Mouse (Mus musculus) midbrain, embryonic 15.5 days (tissue): ENCODE data around the gene Rabgef1. TPM values are rescaled to one million over a fixed set of nuclear protein-coding genes. Genes with fewer than 3 reads are reported as not detected.

ENCODE experiments used
- ATAC-seq: fragments of 200-750 bp; cut with Nextera tagmentation; replicated peaks from 2 replicates; pipeline ENCODE4 v1.8.0; 2017; ENCODE audit warnings: moderate TSS enrichment
- H3K27ac ChIP-seq: fragments of 300-500 bp; sonication (generic); 2 replicates; pipeline ENCODE4 v1.5.1; 2015; ENCODE audit warnings: mild to moderate bottlenecking, inconsistent platforms
- H3K27me3 ChIP-seq: fragments of 300-500 bp; sonication (generic); replicated peaks from 2 replicates; pipeline ENCODE4 v1.6.1; 2015; ENCODE audit warnings: inconsistent platforms
- H3K36me3 ChIP-seq: fragments of 300-500 bp; sonication (generic); replicated peaks from 2 replicates; pipeline ENCODE4 v1.6.1; 2015; ENCODE audit warnings: inconsistent platforms
- H3K4me1 ChIP-seq: fragments of 300-500 bp; sonication (generic); 2 replicates; pipeline ENCODE4 v1.6.1; 2015; ENCODE audit warnings: inconsistent platforms
- H3K4me2 ChIP-seq: fragments of 300-500 bp; sonication (generic); 2 replicates; pipeline ENCODE4 v1.6.1; 2015; ENCODE audit warnings: inconsistent platforms, mild to moderate bottlenecking, moderate library complexity
- H3K4me3 ChIP-seq: fragments of 300-500 bp; sonication (generic); 2 replicates; pipeline ENCODE4 v1.5.1; 2015; ENCODE audit warnings: mild to moderate bottlenecking, inconsistent platforms
- H3K9ac ChIP-seq: fragments of 300-500 bp; sonication (generic); 2 replicates; pipeline ENCODE4 v1.6.1; 2015; ENCODE audit warnings: mild to moderate bottlenecking, inconsistent platforms
- H3K9me3 ChIP-seq: fragments of 300-500 bp; sonication (generic); 2 replicates; pipeline ENCODE4 v1.6.1; 2016; ENCODE audit warnings: inconsistent platforms
- WGBS: fragments of 180-500 bp; shearing (Covaris S2); methylation state at CpG from one replicate; pipeline ENCODE4 v1.1.7; 2015; ENCODE audit warnings: mixed read lengths; 5-methylcytosine and 5-hydroxymethylcytosine counted together
- polyA plus RNA-seq: library from polyadenylated mRNA; unstranded; fragments of >200 nt; fragmentation: Nextera tagmentation; extraction: Ambion mirVana; gene quantifications from 2 replicates; pipeline ENCODE4 v1.2.1, GENCODE M21; 2015

Gene Rabgef1
- polyA plus RNA-seq, 1 experiment from 2014 or later: 46.4 TPM

DNA sequence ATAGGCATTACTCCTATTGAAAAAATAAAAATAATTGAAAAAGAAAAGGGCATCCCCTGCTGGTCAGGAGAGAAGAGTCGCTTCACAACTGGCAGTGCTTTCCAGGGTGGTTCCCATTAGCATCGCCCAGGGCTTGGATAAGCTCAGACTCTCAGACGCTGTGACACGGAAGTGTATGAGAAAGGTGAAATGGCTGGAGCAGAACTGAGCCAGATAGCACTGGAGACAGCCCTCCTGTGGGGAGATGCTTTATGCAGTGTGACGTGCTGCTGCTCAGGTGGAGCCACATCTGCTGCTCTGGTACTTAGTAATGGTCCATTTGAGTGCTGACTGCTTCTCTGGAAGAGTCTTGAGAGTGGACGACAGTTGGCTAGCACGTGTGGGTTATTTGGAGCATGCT is 8.8 kb downstream of the Rabgef1 start:
- H3K4me3 ChIP-seq: no peak overlapping the region
- 70% methylated on average over 7 of the region's 7 CpGs for WGBS
- H3K36me3 ChIP-seq: no peaks in the 10 kb centered on the region
- H3K27ac ChIP-seq: no peak overlapping the region
- ATAC-seq: no peak
- no peak overlapping the region for H3K9ac ChIP-seq
- H3K27me3 ChIP-seq: no peaks in the 10 kb centered on the region
- no peaks in the 10 kb centered on the region for H3K4me1 ChIP-seq
- no peak overlapping the region for H3K4me2 ChIP-seq
- H3K9me3 ChIP-seq: no peaks in the 10 kb centered on the region

DNA sequence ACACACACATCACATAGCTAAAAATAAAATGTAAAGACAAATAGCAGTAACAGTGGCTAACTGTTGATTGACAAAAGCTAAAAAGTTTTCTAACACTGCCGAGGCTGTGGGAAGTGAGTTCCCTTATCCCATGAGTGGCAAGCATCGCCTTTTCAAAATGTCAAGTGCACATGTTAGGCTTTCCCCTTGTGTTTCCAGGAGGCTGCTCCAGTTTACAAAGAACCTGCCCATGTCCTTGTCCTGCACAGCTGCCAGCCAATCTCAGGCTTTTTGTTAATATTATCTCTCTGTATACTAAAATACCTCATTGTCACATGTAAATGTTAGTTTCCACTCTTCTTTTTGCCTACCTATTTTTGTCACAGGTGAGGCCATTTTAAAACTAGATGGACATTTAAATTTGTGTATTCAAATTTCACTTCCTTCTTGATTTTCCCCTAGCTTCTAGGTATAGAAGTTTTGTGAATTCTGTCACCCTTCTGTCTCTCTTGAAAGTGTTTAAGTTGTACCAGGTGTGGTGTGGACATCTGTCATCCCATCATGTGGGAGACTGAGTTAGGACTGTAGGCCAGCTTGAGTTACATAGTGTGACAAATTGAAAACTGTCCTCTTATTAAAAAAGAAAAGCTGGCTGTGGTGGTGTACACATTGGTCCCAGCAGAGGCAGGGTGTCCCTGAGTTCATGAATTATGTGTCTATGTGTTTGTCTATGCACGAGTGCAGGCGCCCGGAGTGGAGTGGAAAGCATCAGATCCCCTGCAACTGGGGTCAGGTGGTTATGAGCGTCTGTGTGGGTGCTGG is 10.3 kb downstream of the Rabgef1 start:
- WGBS: 88% methylated on average over 6 of the region's 6 CpGs
- Histone ChIP-seq H3K4me2 (no peak overlapping the region), H3K27me3 (no peaks in the 10 kb centered on the region), H3K27ac (no peak overlapping the region), H3K9ac (no peak overlapping the region), H3K4me1 (peaks cover 8% of the 10 kb centered on the region), H3K36me3 (no peaks in the 10 kb centered on the region), H3K4me3 (no peak overlapping the region), H3K9me3 (no peaks in the 10 kb centered on the region)
- no peak for ATAC-seq

DNA sequence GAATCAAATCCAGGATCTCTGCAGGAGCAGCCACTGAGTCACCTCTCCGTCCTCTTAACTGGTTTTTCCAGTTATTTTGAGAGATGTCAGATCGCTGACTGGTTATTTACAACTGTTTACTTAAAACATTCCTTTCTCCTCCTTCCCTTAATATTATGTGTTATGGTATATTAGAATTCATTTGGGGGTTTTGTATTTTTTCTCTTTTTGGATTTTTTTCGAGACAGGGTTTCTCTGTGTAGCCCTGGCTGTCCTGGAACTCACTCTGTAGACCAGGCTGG is 10.9 kb downstream of the Rabgef1 start:
- 86% methylated on average over 3 of the region's 3 CpGs for WGBS

DNA sequence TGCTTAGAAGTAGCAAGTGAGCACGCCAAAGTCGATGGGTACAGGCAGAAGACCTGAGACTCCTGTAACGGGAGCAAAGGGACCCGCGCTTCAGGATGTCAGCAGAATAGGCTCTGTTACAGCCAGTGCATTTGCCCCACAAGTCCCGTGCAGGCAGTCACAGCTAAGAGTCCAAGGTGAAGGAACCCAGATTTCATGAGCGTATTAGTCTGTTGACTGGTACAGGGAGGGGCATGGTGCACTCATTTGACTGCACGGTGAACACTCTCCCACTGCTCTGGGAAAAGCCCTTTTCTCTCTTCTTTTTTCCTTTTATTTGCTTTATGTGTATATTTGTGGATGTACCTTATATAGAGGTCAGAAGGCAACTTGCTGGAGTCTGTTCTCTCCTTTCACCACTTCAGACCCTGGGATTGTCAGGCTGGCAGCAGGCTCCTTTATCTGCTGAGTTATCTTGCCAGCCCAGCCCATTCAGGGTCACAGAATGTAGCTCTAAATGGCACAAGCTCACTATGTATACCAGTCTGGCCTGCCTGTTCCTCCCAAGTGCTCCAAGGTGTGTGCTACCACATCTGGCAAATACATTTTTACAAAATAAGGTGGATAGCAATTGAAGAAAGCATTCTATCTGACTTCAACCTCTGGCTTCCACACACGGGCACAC is 12.7 kb downstream of the Rabgef1 start:
- Histone ChIP-seq H3K9ac (no peak overlapping the region), H3K4me2 (no peak overlapping the region), H3K36me3 (no peaks in the 10 kb centered on the region; the same call in 1 of the 2 replicates), H3K9me3 (no peaks in the 10 kb centered on the region), H3K4me1 (peaks cover 15% of the 10 kb centered on the region), H3K4me3 (no peak overlapping the region), H3K27ac (no peak overlapping the region), H3K27me3 (no peaks in the 10 kb centered on the region)
- WGBS: 90% methylated on average over 9 of the region's 9 CpGs
- no peak for ATAC-seq

More for the DNA sequence above, 10.9 kb downstream of the Rabgef1 start:
- no peaks in the 10 kb centered on the region for H3K27me3 ChIP-seq
- no peak overlapping the region for H3K4me3 ChIP-seq
- no peak overlapping the region for H3K27ac ChIP-seq
- H3K9ac ChIP-seq: no peak overlapping the region
- H3K36me3 ChIP-seq: no peaks in the 10 kb centered on the region
- H3K9me3 ChIP-seq: no peaks in the 10 kb centered on the region
- H3K4me2 ChIP-seq: no peak overlapping the region
- no peak for ATAC-seq
- H3K4me1 ChIP-seq: peaks cover 13% of the 10 kb centered on the region

DNA sequence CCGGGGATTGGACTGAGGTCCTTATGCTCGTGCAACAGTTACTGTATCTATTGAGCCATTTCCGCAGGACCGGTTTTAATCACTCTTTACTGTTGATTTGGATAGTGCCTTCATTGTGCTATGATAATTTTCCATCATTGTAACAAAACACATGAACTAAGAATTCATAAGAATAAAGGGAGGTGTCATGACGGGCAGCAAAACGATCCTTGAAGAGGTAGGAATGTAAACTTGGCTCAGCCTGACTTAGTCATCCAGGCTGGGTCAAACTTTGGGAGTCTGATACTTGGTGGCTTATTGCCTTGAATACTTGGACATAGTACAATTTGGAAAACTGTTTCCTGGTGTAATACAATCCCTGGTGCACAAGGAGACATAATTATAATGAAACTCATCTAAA is 13.7 kb downstream of the Rabgef1 start:
- H3K9ac ChIP-seq: no peak overlapping the region
- no peak for ATAC-seq
- no peak overlapping the region for H3K4me2 ChIP-seq
- peaks cover 6% of the 10 kb centered on the region; the same call in 1 of the 2 replicates for H3K36me3 ChIP-seq
- no peak overlapping the region for H3K27ac ChIP-seq
- H3K27me3 ChIP-seq: no peaks in the 10 kb centered on the region
- H3K9me3 ChIP-seq: no peaks in the 10 kb centered on the region
- no peak overlapping the region for H3K4me3 ChIP-seq
- peaks cover 15% of the 10 kb centered on the region for H3K4me1 ChIP-seq
- 94% methylated on average over 6 of the region's 6 CpGs for WGBS

DNA sequence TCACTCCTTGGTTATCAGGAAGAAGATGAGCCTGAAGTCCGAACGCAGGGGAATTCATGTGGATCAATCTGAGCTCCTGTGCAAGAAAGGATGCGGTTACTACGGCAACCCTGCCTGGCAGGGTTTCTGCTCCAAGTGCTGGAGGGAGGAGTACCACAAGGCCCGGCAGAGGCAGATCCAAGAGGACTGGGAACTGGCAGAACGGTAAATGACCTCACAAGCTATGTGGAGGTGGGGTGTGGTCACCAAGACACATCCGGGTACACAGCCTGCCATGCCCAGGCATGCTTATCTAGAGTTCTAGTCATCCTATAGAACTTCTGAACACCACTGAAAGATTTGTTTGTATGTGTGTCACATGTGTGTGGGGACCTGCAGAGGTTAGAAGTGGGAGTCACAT is 15.8 kb downstream of the Rabgef1 start:
- Histone ChIP-seq H3K36me3 (peaks cover 20% of the 10 kb centered on the region), H3K27ac (no peak overlapping the region), H3K27me3 (no peaks in the 10 kb centered on the region), H3K4me3 (no peak overlapping the region), H3K4me1 (peaks cover 15% of the 10 kb centered on the region), H3K9ac (no peak overlapping the region), H3K4me2 (no peak overlapping the region), H3K9me3 (no peaks in the 10 kb centered on the region)
- no peak for ATAC-seq
- 28% methylated on average over 7 of the region's 7 CpGs for WGBS

DNA sequence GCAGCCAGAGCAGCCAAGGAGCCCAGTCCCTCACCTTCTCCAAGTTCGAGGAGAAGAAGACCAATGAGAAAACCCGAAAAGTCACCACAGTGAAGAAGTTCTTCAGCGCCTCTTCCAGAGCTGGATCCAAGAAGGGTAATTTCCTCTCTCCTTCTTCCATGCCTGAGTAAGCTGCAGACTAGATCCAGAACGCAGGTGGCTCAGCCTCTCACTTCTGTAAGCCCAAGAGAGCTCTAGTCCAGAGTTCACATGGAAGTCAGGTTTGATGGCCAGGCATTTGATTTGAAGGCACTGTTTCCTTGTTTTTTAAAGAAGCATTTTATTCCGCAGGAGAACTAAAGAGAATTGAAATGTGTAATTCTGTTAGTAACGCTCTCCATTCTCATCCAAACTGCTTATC is 19.3 kb downstream of the Rabgef1 start:
- 97% methylated on average over 6 of the region's 6 CpGs for WGBS
- Histone ChIP-seq H3K4me3 (no peak overlapping the region), H3K4me2 (no peak overlapping the region), H3K9ac (no peak overlapping the region), H3K27me3 (no peaks in the 10 kb centered on the region), H3K9me3 (no peaks in the 10 kb centered on the region), H3K36me3 (peaks cover 32% of the 10 kb centered on the region), H3K4me1 (peaks cover 15% of the 10 kb centered on the region), H3K27ac (no peak overlapping the region)
- ATAC-seq: no peak

DNA sequence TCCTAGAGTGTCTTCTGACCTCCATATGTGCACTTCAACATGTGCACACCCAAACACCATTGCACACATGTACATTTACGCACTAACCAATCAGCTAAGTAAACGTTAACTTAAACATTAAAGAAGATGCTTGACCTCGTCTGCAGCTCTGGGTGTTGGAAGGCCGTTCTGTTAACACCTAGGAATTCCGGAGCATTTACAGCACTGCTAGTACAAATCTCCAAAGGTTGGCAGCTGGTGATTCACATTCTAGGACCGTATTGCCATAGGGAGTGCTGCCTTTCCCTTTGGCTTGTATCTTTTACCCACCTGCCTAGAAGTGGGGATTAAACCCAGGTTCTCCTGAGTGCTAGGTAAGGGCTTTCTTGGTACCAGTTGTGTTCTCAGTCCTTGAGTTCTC is 20.3 kb downstream of the Rabgef1 start:
- no peak overlapping the region for H3K4me3 ChIP-seq
- peaks cover 9% of the 10 kb centered on the region for H3K4me1 ChIP-seq
- no peaks in the 10 kb centered on the region for H3K9me3 ChIP-seq
- no peaks in the 10 kb centered on the region for H3K27me3 ChIP-seq
- peaks cover 32% of the 10 kb centered on the region for H3K36me3 ChIP-seq
- WGBS: 89% methylated on average over 6 of the region's 6 CpGs
- no peak for ATAC-seq
- no peak overlapping the region for H3K4me2 ChIP-seq
- H3K27ac ChIP-seq: no peak overlapping the region
- H3K9ac ChIP-seq: no peak overlapping the region

DNA sequence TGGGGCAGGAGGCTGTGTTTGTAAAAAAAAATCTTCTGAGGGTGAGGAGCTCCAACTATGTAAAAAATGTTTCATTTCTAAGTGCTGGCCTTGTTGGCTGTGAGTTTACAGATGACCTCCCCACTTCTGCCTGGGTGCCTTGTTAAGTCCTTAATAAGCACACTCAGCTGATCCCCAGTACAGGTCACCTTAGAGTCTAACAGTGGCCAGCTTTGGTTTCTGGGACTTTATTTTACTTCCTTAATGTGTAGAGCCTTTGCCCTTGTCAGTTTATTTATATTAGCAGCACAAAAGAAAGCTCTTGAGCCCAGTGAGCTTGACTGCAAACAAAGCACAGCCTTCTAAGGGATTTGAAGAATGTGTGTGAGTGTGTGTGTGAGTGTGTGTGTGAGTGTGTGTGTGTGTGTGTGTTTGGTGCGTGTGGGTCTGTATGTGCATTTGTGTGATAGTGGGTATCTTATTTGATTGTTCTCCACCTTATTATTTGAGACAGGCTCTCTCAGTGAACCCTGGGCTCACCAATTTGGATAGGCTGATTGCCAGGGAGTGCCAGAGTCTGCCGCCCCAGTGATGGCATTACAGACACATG is 20.9 kb downstream of the Rabgef1 start:
- H3K9me3 ChIP-seq: no peaks in the 10 kb centered on the region
- H3K9ac ChIP-seq: no peak overlapping the region
- H3K4me3 ChIP-seq: no peak overlapping the region
- H3K27me3 ChIP-seq: no peaks in the 10 kb centered on the region
- no peak overlapping the region for H3K4me2 ChIP-seq
- WGBS: 74% methylated on average over 2 of the region's 2 CpGs
- peaks cover 3% of the 10 kb centered on the region for H3K4me1 ChIP-seq
- no peak overlapping the region for H3K27ac ChIP-seq
- ATAC-seq: no peak
- peaks cover 37% of the 10 kb centered on the region for H3K36me3 ChIP-seq

DNA sequence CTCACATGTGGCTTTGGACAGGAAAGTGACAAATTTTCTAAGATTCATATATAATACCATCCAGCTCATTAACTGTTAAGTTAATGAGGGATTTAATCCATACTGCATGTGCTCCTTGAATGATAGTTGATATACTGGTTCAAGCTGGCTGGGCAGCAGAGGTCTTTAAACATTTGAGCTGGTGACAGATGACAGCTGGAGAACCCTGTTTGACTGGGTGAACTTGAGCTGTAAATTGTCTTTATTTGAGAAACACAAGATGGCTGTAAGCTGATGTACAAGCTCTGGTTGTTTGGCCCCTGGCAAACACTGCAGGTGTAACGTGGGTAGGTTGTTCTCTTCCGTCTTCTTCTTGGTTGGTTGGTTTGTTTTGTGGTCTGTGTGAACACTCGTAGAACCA is 22.2 kb downstream of the Rabgef1 start:
- 95% methylated on average over 3 of the region's 3 CpGs for WGBS
- Histone ChIP-seq H3K9me3 (no peaks in the 10 kb centered on the region), H3K36me3 (peaks cover 45% of the 10 kb centered on the region), H3K4me2 (no peak overlapping the region), H3K4me1 (no peaks in the 10 kb centered on the region), H3K27ac (no peak overlapping the region), H3K9ac (no peak overlapping the region), H3K4me3 (no peak overlapping the region), H3K27me3 (no peaks in the 10 kb centered on the region)
- no peak for ATAC-seq

DNA sequence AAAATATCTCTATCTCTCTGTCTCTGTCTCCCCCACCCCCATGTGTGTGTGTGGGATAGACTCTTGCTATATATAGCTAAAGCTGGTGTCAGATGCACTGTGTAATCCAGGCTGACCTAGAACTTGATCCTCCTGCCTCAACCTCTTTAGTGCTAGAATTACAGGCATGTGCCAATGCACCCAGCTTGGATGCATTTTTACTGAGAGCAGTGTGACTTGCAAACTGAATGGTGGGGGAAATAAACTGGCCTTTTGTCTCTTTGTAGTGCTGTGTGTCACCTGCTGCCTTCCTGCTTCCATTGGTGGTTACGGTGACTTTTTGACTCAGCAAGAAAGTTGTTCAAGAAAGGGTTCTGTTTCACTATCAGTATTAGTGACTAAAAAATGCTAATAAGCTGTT is 24.7 kb downstream of the Rabgef1 start:
- no peaks in the 10 kb centered on the region for H3K27me3 ChIP-seq
- no peak overlapping the region for H3K4me2 ChIP-seq
- H3K4me3 ChIP-seq: no peak overlapping the region
- no peak overlapping the region for H3K9ac ChIP-seq
- no peaks in the 10 kb centered on the region for H3K9me3 ChIP-seq
- ATAC-seq: no peak
- 95% methylated on average over 1 of the region's 1 CpGs for WGBS
- peaks cover 43% of the 10 kb centered on the region for H3K36me3 ChIP-seq
- H3K27ac ChIP-seq: no peak overlapping the region
- no peaks in the 10 kb centered on the region for H3K4me1 ChIP-seq

DNA sequence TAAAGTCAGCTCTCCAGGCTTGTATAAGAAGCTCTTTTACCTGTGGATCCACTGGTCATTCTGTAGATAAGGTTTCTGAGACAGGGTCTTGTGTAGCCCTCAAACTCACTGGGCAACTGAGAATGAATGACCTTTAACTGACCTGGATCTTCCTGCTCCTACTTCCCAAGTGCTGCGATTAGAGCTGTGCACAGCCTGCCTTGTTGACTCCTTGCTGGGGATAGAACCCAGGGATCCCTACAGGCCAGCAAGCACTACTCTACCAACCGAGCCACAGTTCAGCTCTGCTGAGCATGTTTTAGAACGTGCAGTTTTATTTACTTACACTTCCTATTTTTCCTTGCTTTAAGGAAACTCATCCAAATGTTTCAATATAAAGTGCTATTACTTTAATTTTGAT is 25.9 kb downstream of the Rabgef1 start:
- Histone ChIP-seq H3K36me3 (peaks cover 36% of the 10 kb centered on the region), H3K27me3 (no peaks in the 10 kb centered on the region), H3K9ac (no peak overlapping the region), H3K4me2 (no peak overlapping the region), H3K4me3 (no peak overlapping the region), H3K4me1 (no peaks in the 10 kb centered on the region), H3K9me3 (no peaks in the 10 kb centered on the region), H3K27ac (no peak overlapping the region)
- 85% methylated on average over 3 of the region's 3 CpGs for WGBS
- ATAC-seq: no peak

DNA sequence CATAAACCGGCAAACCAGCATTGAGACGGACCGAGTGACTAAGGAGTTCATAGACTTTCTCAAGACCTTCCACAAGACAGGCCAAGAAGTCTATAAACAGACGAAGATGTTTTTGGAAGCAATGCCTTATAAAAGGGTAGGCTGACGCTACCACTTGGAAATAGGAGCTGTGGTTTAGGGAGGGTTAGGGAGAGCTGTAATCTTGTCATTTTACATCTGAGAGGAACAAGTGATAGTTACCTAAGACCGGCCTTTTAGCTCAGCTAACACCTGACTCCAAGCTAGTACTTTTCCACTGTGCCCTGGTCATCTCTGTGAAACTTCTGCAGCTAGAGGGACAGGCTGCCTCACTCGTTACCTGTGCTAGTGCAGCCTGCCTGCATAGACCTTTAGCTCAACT is 26.4 kb downstream of the Rabgef1 start:
- Histone ChIP-seq H3K4me1 (no peaks in the 10 kb centered on the region), H3K4me3 (no peak overlapping the region), H3K9me3 (no peaks in the 10 kb centered on the region), H3K9ac (no peak overlapping the region), H3K4me2 (no peak overlapping the region), H3K36me3 (peaks cover 32% of the 10 kb centered on the region), H3K27ac (no peak overlapping the region), H3K27me3 (no peaks in the 10 kb centered on the region)
- no peak for ATAC-seq
- 93% methylated on average over 7 of the region's 7 CpGs for WGBS
